Mouse (Mus musculus) E14TG2a.4 (cell line): ENCODE results near the gene Gabbr2.

Experiments
- CTCF ChIP-seq: conservative IDR thresholded peaks from 2 replicates; pipeline ENCODE4 v1.5.1; 2014; ENCODE audit warnings: low read length
- NANOG ChIP-seq: IDR thresholded peaks from 2 replicates; pipeline ENCODE4 v1.6.1; 2014; ENCODE audit warnings: borderline replicate concordance, low read length, mixed read lengths
- POU5F1 ChIP-seq: IDR thresholded peaks from 2 replicates; pipeline ENCODE4 v1.6.1; 2014; ENCODE audit warnings: low read length, borderline replicate concordance

DNA sequence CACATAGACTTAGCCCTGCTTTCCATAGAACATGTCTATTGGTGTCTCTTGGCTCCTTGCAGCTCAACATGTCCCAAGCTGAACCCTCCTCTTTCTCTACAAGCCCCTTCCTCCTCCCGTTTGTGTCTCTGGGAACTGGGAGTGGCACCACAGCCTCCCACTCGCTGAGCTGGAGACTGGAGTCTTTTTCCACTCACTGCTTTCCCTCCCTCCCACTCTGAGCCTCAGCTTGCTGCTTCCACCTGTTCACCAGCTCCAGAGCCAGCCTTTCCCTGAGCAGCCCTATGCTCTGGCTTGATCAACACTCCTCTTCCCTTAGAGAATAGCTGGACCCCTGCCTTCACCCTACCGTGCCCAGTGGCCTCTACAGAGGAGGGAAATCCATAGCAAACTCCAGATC is 185.8 kb downstream of the Gabbr2 start:
- TF ChIP-seq CTCF (no peak), NANOG (no peak), POU5F1 (no peak)
